Mouse (Mus musculus) ES-E14 (cell line): ENCODE data around the gene Ugcg. TPM values are rescaled to one million over a fixed set of nuclear protein-coding genes. Genes with fewer than 3 reads are reported as not detected.

Experiments used
- DNase-seq: peaks from one replicate; pipeline ENCODE4 v3.0.0-alpha.2; 2013; ENCODE audit warnings: low read depth, low spot score
- H3K27ac ChIP-seq: 2 replicates; pipeline ENCODE4 v1.5.1; 2012; ENCODE audit warnings: low read depth, mild to moderate bottlenecking, low read length, moderate library complexity, mixed read lengths; ENCODE audit not compliant: poor library complexity, insufficient read depth, severe bottlenecking
- H3K36me3 ChIP-seq: 2 replicates; pipeline ENCODE4 v1.6.1; 2012; ENCODE audit warnings: mild to moderate bottlenecking, low read length, moderate library complexity, mixed read lengths; ENCODE audit not compliant: control insufficient read depth, poor library complexity, insufficient read depth, severe bottlenecking
- H3K4me1 ChIP-seq, 2 experiments: fragments of 150-350 bp in 1 of 2; sonication (generic) in 1 of 2; 2 replicates each; pipeline ENCODE4 v1.6.1; 2012; ENCODE audit warnings: low read length in 2 of 2, mild to moderate bottlenecking in 1 of 2, mixed read lengths in 1 of 2; ENCODE audit not compliant: control insufficient read depth in 2 of 2, insufficient read depth in 2 of 2, poor library complexity in 1 of 2
- H3K4me3 ChIP-seq, 2 experiments: fragments of 150-350 bp in 1 of 2; sonication (generic) in 1 of 2; 2 replicates each; pipeline ENCODE4 v1.5.1; 2012; ENCODE audit warnings: low read length in 2 of 2, low read depth in 1 of 2, mild to moderate bottlenecking in 1 of 2, mixed read lengths in 1 of 2; ENCODE audit not compliant: insufficient read depth in 1 of 2, poor library complexity in 1 of 2, severe bottlenecking in 1 of 2
- H3K9ac ChIP-seq: 2 replicates; pipeline ENCODE4 v1.6.1; 2012; ENCODE audit warnings: low read depth, mild to moderate bottlenecking, low read length, mixed read lengths; ENCODE audit not compliant: poor library complexity, insufficient read depth, severe bottlenecking
- H3K9me3 ChIP-seq: fragments of 150-350 bp; sonication (generic); 2 replicates; pipeline ENCODE4 v1.6.1; 2012; ENCODE audit warnings: low read depth, mild to moderate bottlenecking, low read length; ENCODE audit not compliant: control insufficient read depth, insufficient read depth
- CHD2 ChIP-seq: IDR thresholded peaks from 2 replicates; pipeline ENCODE4 v1.6.1; 2014; ENCODE audit warnings: mild to moderate bottlenecking, low read depth, low read length, inconsistent platforms
- HCFC1 ChIP-seq: IDR thresholded peaks from 2 replicates; pipeline ENCODE4 v1.6.1; 2012; ENCODE audit warnings: low read length, inconsistent platforms, borderline replicate concordance; ENCODE audit not compliant: insufficient read depth
- MAFK ChIP-seq: IDR thresholded peaks from 2 replicates; pipeline ENCODE4 v1.6.1; 2014; ENCODE audit warnings: mild to moderate bottlenecking, low read depth, low read length, inconsistent platforms; ENCODE audit not compliant: insufficient read depth
- ZC3H11A ChIP-seq: IDR thresholded peaks from 2 replicates; pipeline ENCODE4 v1.6.1; 2012; ENCODE audit warnings: low read depth, mild to moderate bottlenecking, inconsistent platforms, low read length, borderline replicate concordance
- ZNF384 ChIP-seq: IDR thresholded peaks from 2 replicates; pipeline ENCODE4 v1.6.1; 2012; ENCODE audit warnings: low read depth, low read length, inconsistent platforms
- in situ Hi-C, 2 experiments: fragments of 600-800 bp; cut with MboI; formaldehyde crosslinking; loops; one replicate each; pipeline ENCODE4 v1.15.1; 2025; ENCODE audit warnings: low sequenced_read_pairs in 2 of 2, inconsistent platforms in 1 of 2; ENCODE audit not compliant: unreplicated experiment in 2 of 2
- total RNA-seq: library from RNA; depleted of rRNA; stranded (reverse); fragments of 300-350 nt; gene quantifications from 2 replicates; pipeline ENCODE4 v1.2.3, GENCODE M21; 2012

Ugcg gene
- total RNA-seq, 1 experiment: 56.4 TPM

GRCm38 (mm10) chr4:59254397-59254796, 65.3 kb downstream of the Ugcg start:
- Histone ChIP-seq H3K9ac (no peak overlapping the region), H3K4me1 (no peaks in the 10 kb centered on the region), H3K9me3 (no peaks in the 10 kb centered on the region), H3K27ac (no peak overlapping the region), H3K4me3 (no peak overlapping the region), H3K36me3 (no peaks in the 10 kb centered on the region)
- in situ Hi-C loops: no loop called here
- DNase-seq: no peak
- no peak for TF ChIP-seq ZC3H11A
- no peak for TF ChIP-seq CHD2
- no peak for TF ChIP-seq HCFC1
- TF ChIP-seq ZNF384: no peak
- no peak for TF ChIP-seq MAFK

GRCm38 (mm10) chr4:59255988-59256387, 66.9 kb downstream of the Ugcg start:
- in situ Hi-C loops: no loop called here

GRCm38 (mm10) chr4:59257866-59258265, 68.8 kb downstream of the Ugcg start:
- Histone ChIP-seq H3K4me3 (no peak overlapping the region), H3K9ac (no peak overlapping the region), H3K36me3 (no peaks in the 10 kb centered on the region), H3K9me3 (no peaks in the 10 kb centered on the region), H3K4me1 (no peaks in the 10 kb centered on the region), H3K27ac (no peak overlapping the region)
- no peak for DNase-seq
- no peak for TF ChIP-seq MAFK
- TF ChIP-seq ZC3H11A: no peak
- no peak for TF ChIP-seq ZNF384
- TF ChIP-seq CHD2: no peak
- no peak for TF ChIP-seq HCFC1
- in situ Hi-C loops: no loop called here

More at GRCm38 (mm10) chr4:59255988-59256387, 66.9 kb downstream of the Ugcg start:
- H3K9me3 ChIP-seq: no peaks in the 10 kb centered on the region
- H3K9ac ChIP-seq: no peak overlapping the region
- H3K4me1 ChIP-seq: no peaks in the 10 kb centered on the region
- H3K27ac ChIP-seq: no peak overlapping the region
- DNase-seq: no peak
- no peaks in the 10 kb centered on the region for H3K36me3 ChIP-seq
- TF ChIP-seq HCFC1 (no peak), ZNF384 (no peak), ZC3H11A (no peak)
- H3K4me3 ChIP-seq: no peak overlapping the region

- Histone ChIP-seq H3K9me3 (no peaks in the 10 kb centered on the region), H3K4me3 (no peak overlapping the region), H3K4me1 (no peaks in the 10 kb centered on the region), H3K27ac (no peak overlapping the region), H3K9ac (no peak overlapping the region), H3K36me3 (no peaks in the 10 kb centered on the region)
- no peak for DNase-seq
- TF ChIP-seq MAFK: no peak
- no peak for TF ChIP-seq ZC3H11A
- no peak for TF ChIP-seq ZNF384
- TF ChIP-seq HCFC1: no peak
- no peak for TF ChIP-seq CHD2
- in situ Hi-C loops: no loop called here
Observed at GRCm38 (mm10) chr4:59258771-59259170, 69.7 kb downstream of the Ugcg start.

GRCm38 (mm10) chr4:59259806-59260205, 70.7 kb downstream of the Ugcg start:
- TF ChIP-seq MAFK (no peak), HCFC1 (no peak), ZNF384 (no peak), ZC3H11A (no peak), CHD2 (no peak)
- no peak for DNase-seq
- in situ Hi-C loops: no loop called here

More at GRCm38 (mm10) chr4:59259806-59260205, 70.7 kb downstream of the Ugcg start:
- H3K9ac ChIP-seq: no peak overlapping the region
- H3K9me3 ChIP-seq: no peaks in the 10 kb centered on the region
- no peaks in the 10 kb centered on the region for H3K36me3 ChIP-seq
- no peaks in the 10 kb centered on the region for H3K4me1 ChIP-seq
- H3K4me3 ChIP-seq: no peak overlapping the region
- H3K27ac ChIP-seq: no peak overlapping the region
